Mouse (Mus musculus): ENCODE measurements around the gene Utrn. TPM values are rescaled to one million over a fixed set of nuclear protein-coding genes. Genes with fewer than 3 reads are reported as not detected.
A peak's percentile ranks its signal among the peaks of the same experiment; 100 is the strongest.

Gene Utrn
- total and polyA plus RNA-seq, 2 experiments from 2014 or later: 24.6 to 25.0 TPM

DNA sequence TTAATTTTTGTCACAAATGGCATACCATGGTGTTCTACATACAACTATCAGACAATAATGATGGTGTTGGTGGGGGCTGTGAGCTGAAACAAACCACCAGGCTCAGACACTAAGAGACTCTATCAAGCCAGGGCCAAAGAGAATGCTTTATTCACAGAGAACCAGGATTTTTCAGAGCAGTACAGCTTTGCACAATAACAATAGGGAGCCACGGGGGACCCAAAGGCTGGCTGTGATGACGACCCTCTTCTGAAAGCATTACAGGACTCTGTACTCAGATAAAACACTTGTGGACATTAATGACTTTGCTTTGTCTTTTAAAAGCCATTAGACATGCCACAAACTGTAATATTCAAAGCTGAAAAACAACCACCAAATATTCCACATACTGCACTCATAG lies 273.8 kb downstream of the Utrn start:
- no peaks in the 10 kb centered on the region for H3K4me1 ChIP-seq (ENCODE audit: insufficient read depth, low read length)
- no peak for ATAC-seq
- no peak overlapping the region for H3K4me2 ChIP-seq (ENCODE audit: low read depth, low read length)
- no peak overlapping the region for H3K27ac ChIP-seq
- no peaks in the 10 kb centered on the region for H3K27me3 ChIP-seq (ENCODE audit: insufficient read depth, low read length)
- no peaks in the 10 kb centered on the region for H3K36me3 ChIP-seq (ENCODE audit: insufficient read depth, low read length)
- H3K4me3 ChIP-seq (ENCODE audit: low read length): no peak overlapping the region
- peak; percentile 8 for DNase-seq (ENCODE audit: low spot score)
- no peaks in the 10 kb centered on the region for H3K9me3 ChIP-seq (ENCODE audit: low read length)
- no peak overlapping the region for H3K9ac ChIP-seq (replicated peaks; ENCODE audit: low read length)
- 14% methylated on average over 2 of the region's 2 CpGs for WGBS
- no peak for TF ChIP-seq CTCF (IDR thresholded peaks at IDR 0.05; ENCODE audit: low read depth)

DNA sequence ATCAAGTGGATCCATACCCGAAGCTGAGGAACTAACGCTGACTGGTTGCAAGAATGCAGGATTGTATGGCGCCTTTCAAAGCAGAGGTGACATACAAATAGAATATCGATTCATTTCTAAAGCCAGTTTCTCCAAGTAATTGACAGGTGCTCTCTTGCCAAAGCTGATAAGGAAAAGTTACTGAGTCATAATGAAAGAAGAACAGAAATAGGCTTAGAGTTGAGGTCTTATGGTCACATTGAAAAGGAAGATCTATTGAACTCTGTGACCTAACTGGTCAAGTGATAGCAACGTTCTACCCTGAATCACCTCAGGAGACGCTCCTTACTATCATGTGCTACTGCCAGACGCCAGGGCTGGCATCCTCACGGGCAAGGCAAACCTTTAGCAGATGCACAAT lies 274.2 kb downstream of the Utrn start:
- H3K9ac ChIP-seq (replicated peaks; ENCODE audit: low read length): no peak overlapping the region
- no peak overlapping the region for H3K4me2 ChIP-seq (ENCODE audit: low read depth, low read length)
- H3K9me3 ChIP-seq (ENCODE audit: low read length): no peaks in the 10 kb centered on the region
- H3K27me3 ChIP-seq (ENCODE audit: insufficient read depth, low read length): no peaks in the 10 kb centered on the region
- no peaks in the 10 kb centered on the region for H3K36me3 ChIP-seq (ENCODE audit: insufficient read depth, low read length)
- H3K4me3 ChIP-seq (ENCODE audit: low read length): no peak overlapping the region
- TF ChIP-seq CTCF (IDR thresholded peaks at IDR 0.05; ENCODE audit: low read depth): no peak
- no peak overlapping the region for H3K27ac ChIP-seq
- no peak for DNase-seq (ENCODE audit: low spot score)
- ATAC-seq: no peak
- WGBS: 73% methylated on average over 8 of the region's 8 CpGs
- H3K4me1 ChIP-seq (ENCODE audit: insufficient read depth, low read length): no peaks in the 10 kb centered on the region

DNA sequence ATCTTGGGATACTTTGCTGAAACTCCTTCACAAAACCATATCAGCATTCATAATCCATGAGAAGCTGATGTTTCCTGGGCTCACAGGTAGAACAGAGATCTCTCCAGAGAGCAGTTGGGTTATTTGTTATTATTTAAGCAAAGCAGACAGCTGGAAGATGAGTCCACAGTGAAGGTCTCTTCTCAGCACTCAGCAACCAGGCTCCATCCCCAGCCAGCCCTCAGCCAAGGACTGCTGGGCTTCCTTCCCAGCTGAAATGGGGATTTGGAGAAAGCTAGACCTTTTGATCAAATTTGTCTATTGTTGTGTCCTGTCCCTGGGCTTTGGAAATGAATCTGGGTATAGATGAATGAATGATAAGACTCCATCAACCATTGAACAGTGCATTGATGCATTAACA lies 276.1 kb downstream of the Utrn start:
- TF ChIP-seq CTCF (IDR thresholded peaks at IDR 0.05; ENCODE audit: low read depth): no peak
- Histone ChIP-seq H3K4me3 (ENCODE audit: low read length) (no peak overlapping the region), H3K36me3 (ENCODE audit: insufficient read depth, low read length) (no peaks in the 10 kb centered on the region), H3K4me2 (ENCODE audit: low read depth, low read length) (no peak overlapping the region), H3K9ac (replicated peaks; ENCODE audit: low read length) (no peak overlapping the region), H3K27me3 (ENCODE audit: insufficient read depth, low read length) (no peaks in the 10 kb centered on the region), H3K9me3 (ENCODE audit: low read length) (no peaks in the 10 kb centered on the region), H3K4me1 (ENCODE audit: insufficient read depth, low read length) (no peaks in the 10 kb centered on the region), H3K27ac (no peak overlapping the region)
- no peak for DNase-seq (ENCODE audit: low spot score)
- no peak for ATAC-seq

DNA sequence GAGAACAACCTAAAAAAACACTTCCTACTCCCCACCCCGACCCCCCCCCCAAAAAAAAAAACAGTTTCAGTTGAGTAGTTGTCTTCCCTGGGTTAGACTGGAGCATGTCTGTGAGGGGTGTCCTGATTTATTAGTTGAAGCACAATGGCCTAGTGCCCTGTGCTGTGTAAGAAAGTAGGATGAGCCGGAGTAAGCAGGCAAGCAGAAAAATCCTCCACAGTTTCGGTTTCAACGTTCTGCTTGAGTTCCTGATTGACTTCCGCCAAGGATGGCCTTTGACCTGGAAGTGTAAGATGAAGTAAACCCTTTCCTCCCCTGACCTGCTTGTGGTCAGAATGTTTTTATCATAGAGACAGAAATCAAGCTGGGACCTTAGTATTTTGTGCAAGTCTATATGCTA lies 277.2 kb downstream of the Utrn start:
- ATAC-seq (no peak), DNase-seq (ENCODE audit: low spot score) (no peak)
- Histone ChIP-seq H3K27me3 (ENCODE audit: insufficient read depth, low read length) (no peaks in the 10 kb centered on the region), H3K9me3 (ENCODE audit: low read length) (no peaks in the 10 kb centered on the region), H3K4me2 (ENCODE audit: low read depth, low read length) (no peak overlapping the region), H3K4me1 (ENCODE audit: insufficient read depth, low read length) (no peaks in the 10 kb centered on the region), H3K9ac (replicated peaks; ENCODE audit: low read length) (no peak overlapping the region), H3K36me3 (ENCODE audit: insufficient read depth, low read length) (no peaks in the 10 kb centered on the region), H3K4me3 (ENCODE audit: low read length) (no peak overlapping the region), H3K27ac (no peak overlapping the region)
- 55% methylated on average over 5 of the region's 5 CpGs for WGBS
- no peak for TF ChIP-seq CTCF (IDR thresholded peaks at IDR 0.05; ENCODE audit: low read depth)

DNA sequence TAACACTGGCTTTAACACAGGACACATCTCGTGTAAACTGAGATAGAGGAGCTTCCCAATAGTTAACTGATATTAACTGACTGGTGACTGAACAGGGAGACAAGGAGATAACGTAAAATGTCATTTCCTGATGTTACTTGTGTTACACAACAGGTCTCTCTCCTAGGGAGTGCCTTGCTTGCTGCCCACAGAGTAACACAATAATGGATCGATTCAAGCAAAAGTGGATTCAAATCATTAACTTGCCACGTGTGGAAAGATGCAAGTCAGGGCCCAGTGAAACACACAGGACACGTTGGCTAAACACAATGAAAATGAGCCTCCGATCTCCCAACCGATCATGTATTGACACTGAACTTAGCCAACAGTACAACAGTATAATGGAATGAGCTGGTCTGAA lies 281.1 kb downstream of the Utrn start:
- DNase-seq (ENCODE audit: low spot score) (no peak), ATAC-seq (no peak)
- Histone ChIP-seq H3K4me2 (ENCODE audit: low read depth, low read length) (no peak overlapping the region), H3K9ac (replicated peaks; ENCODE audit: low read length) (no peak overlapping the region), H3K4me1 (ENCODE audit: insufficient read depth, low read length) (no peaks in the 10 kb centered on the region), H3K27me3 (ENCODE audit: insufficient read depth, low read length) (no peaks in the 10 kb centered on the region), H3K27ac (no peak overlapping the region), H3K4me3 (ENCODE audit: low read length) (no peak overlapping the region), H3K9me3 (ENCODE audit: low read length) (no peaks in the 10 kb centered on the region), H3K36me3 (ENCODE audit: insufficient read depth, low read length) (no peaks in the 10 kb centered on the region)
- TF ChIP-seq CTCF (IDR thresholded peaks at IDR 0.05; ENCODE audit: low read depth): no peak
- WGBS: 78% methylated on average over 7 of the region's 7 CpGs

DNA sequence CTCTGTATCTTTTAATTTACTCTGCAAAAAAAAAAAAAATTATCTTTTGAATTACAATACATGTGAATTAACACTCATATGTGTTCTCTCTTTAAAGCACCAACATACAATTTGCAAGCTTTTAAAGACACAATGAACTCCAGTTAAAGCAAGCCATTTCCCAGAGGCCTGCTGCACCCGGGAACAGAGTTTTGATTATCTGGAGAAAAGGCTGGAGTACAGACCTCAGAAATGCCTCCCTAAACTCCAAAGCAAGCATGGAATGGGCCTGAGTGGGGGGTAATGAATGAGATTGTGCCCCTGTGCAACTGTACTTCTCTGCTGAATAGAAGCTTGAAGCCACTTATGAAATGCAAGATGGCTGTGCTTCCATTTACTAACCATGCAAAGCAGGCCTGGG lies 281.8 kb downstream of the Utrn start:
- Histone ChIP-seq H3K36me3 (ENCODE audit: insufficient read depth, low read length) (no peaks in the 10 kb centered on the region), H3K27me3 (ENCODE audit: insufficient read depth, low read length) (no peaks in the 10 kb centered on the region), H3K4me2 (ENCODE audit: low read depth, low read length) (no peak overlapping the region), H3K4me1 (ENCODE audit: insufficient read depth, low read length) (no peaks in the 10 kb centered on the region), H3K4me3 (ENCODE audit: low read length) (no peak overlapping the region), H3K9ac (replicated peaks; ENCODE audit: low read length) (no peak overlapping the region), H3K9me3 (ENCODE audit: low read length) (no peaks in the 10 kb centered on the region), H3K27ac (no peak overlapping the region)
- WGBS: 50% methylated on average over 1 of the region's 1 CpGs
- DNase-seq (ENCODE audit: low spot score): no peak
- ATAC-seq: no peak
- no peak for TF ChIP-seq CTCF (IDR thresholded peaks at IDR 0.05; ENCODE audit: low read depth)

DNA sequence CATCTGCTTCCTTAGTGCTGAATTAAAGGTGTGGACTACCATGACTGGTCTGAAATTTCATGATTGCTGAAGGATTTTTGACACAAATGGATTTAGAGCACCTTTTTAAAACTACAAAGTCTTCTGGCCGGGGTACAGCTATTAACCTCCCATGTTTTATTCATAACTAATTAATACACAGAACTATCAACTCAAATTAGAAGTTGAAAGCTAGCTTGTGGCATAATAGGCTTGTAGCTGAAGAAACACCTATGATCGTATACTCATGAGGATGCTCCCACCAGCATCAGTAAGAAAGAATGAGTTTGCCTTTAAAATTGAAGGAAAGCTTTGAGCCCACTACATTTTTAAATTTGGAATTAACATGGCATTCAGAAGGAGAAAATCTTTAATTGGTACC lies 282.3 kb downstream of the Utrn start:
- TF ChIP-seq CTCF (IDR thresholded peaks at IDR 0.05; ENCODE audit: low read depth): no peak
- no peak overlapping the region for H3K9ac ChIP-seq (replicated peaks; ENCODE audit: low read length)
- no peak overlapping the region for H3K27ac ChIP-seq
- WGBS: 87% methylated on average over 2 of the region's 2 CpGs
- H3K9me3 ChIP-seq (ENCODE audit: low read length): no peaks in the 10 kb centered on the region
- H3K4me1 ChIP-seq (ENCODE audit: insufficient read depth, low read length): no peaks in the 10 kb centered on the region
- no peak overlapping the region for H3K4me3 ChIP-seq (ENCODE audit: low read length)
- H3K27me3 ChIP-seq (ENCODE audit: insufficient read depth, low read length): no peaks in the 10 kb centered on the region
- DNase-seq (ENCODE audit: low spot score): no peak
- no peak overlapping the region for H3K4me2 ChIP-seq (ENCODE audit: low read depth, low read length)
- ATAC-seq: no peak
- no peaks in the 10 kb centered on the region for H3K36me3 ChIP-seq (ENCODE audit: insufficient read depth, low read length)
